Mouse (Mus musculus): Measurements from ENCODE around the gene Slc6a16. TPM values are rescaled to one million over a fixed set of nuclear protein-coding genes. Genes with fewer than 3 reads are reported as not detected.

Slc6a16 gene
- total and polyA plus RNA-seq, 2 experiments, result 0.37 to 1.9 TPM

DNA sequence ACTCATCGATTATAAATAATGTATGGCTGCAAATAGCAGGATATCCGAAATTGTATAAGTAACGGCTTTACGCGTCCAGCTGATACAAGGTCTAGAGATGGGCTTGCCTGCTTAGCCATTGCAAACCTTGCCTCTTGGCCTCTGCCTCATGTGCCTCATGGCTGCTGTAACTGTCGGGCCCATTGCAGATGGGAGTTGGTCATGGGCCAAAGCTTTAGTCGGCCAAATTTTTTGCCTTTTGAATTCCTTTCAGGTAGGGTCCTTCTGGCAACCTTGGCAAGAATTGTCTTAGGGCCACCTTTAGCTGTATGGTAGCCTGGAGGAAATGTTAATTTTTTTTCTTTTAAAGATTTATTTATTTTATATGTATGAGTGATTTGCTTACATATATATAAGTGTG is 16.1 kb upstream of the Slc6a16 start:
- TF ChIP-seq POLR2A (IDR thresholded peaks at IDR 0.05; ENCODE audit: extremely low read depth, insufficient read depth, low read length) (no peak), CTCF (IDR thresholded peaks at IDR 0.05; ENCODE audit: low read depth, low read length) (no peak)
- 93% methylated on average over 7 of the region's 7 CpGs for WGBS
- no peaks in the 10 kb centered on the region for H3K27me3 ChIP-seq (ENCODE audit: control insufficient read depth, insufficient read depth, low read length)
- no peaks in the 10 kb centered on the region for H3K4me1 ChIP-seq (ENCODE audit: control insufficient read depth, insufficient read depth, low read length)
- H3K4me3 ChIP-seq (ENCODE audit: insufficient read depth, low read depth, low read length), result no peak overlapping the region
- no peak for DNase-seq (ENCODE audit: extremely low read depth, low read depth, low spot score)
- no peaks in the 10 kb centered on the region for H3K36me3 ChIP-seq (ENCODE audit: control insufficient read depth, insufficient read depth, low read length)
- no peak overlapping the region for H3K27ac ChIP-seq (replicated peaks; ENCODE audit: insufficient read depth, low read depth, low read length)
- H3K9ac ChIP-seq (ENCODE audit: low read depth, low read length), result no peak overlapping the region
- H3K79me2 ChIP-seq (ENCODE audit: control insufficient read depth, insufficient read depth, low read length), result no peaks in the 10 kb centered on the region

DNA sequence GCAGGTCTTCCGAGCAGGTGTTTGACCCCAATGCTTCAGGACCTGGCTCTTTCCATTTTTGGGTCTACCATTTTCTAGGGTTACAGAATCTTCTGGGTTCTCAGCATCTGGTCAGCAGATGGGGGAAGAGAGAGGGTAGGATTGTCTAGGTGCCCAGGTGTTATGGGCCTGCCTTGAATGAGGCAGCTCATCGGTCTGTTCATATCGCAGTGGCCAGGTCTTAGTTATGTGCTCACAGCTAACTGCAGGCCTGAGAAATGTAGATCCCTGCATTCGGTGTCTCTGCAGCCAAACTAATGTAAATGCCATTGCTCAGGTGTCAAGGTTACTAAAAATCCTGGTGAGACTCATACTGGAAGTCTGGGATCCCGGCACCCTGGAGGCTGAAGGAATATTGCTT is 14.5 kb upstream of the Slc6a16 start:
- H3K79me2 ChIP-seq (ENCODE audit: control insufficient read depth, insufficient read depth, low read length), result no peaks in the 10 kb centered on the region
- 95% methylated on average over 5 of the region's 5 CpGs for WGBS
- H3K27me3 ChIP-seq (ENCODE audit: control insufficient read depth, insufficient read depth, low read length), result no peaks in the 10 kb centered on the region
- H3K4me1 ChIP-seq (ENCODE audit: control insufficient read depth, insufficient read depth, low read length), result no peaks in the 10 kb centered on the region
- H3K36me3 ChIP-seq (ENCODE audit: control insufficient read depth, insufficient read depth, low read length), result no peaks in the 10 kb centered on the region
- no peak for DNase-seq (ENCODE audit: extremely low read depth, low read depth, low spot score)
- no peak overlapping the region for H3K27ac ChIP-seq (replicated peaks; ENCODE audit: insufficient read depth, low read depth, low read length)
- no peak overlapping the region for H3K4me3 ChIP-seq (ENCODE audit: insufficient read depth, low read depth, low read length)
- TF ChIP-seq CTCF (IDR thresholded peaks at IDR 0.05; ENCODE audit: low read depth, low read length), result no peak
- no peak for TF ChIP-seq POLR2A (IDR thresholded peaks at IDR 0.05; ENCODE audit: extremely low read depth, insufficient read depth, low read length)
- no peak overlapping the region for H3K9ac ChIP-seq (ENCODE audit: low read depth, low read length)

DNA sequence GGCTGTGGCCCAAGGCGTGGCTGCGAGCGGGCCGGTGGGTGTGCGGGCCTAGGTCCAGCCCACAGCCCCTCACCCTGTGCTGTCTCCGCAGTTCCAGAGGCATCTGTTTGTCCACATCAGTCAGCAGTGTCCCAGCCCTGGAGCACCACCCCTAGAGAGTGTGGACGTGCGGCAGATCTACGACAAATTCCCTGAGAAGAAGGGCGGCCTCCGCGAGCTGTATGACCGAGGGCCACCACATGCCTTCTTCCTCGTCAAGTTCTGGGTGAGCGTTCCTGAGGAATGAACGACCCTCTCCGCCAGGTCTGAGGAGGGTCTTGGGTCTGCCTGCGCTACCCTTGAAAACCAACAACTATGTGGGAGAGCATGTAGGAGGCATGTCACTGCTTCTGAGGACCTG is 12.3 kb upstream of the Slc6a16 start:
- H3K4me1 ChIP-seq (ENCODE audit: control insufficient read depth, insufficient read depth, low read length), result no peaks in the 10 kb centered on the region
- TF ChIP-seq CTCF (IDR thresholded peaks at IDR 0.05; ENCODE audit: low read depth, low read length) (no peak), POLR2A (IDR thresholded peaks at IDR 0.05; ENCODE audit: extremely low read depth, insufficient read depth, low read length) (no peak)
- WGBS, result 95% methylated on average over 18 of the region's 18 CpGs
- no peak overlapping the region for H3K4me3 ChIP-seq (ENCODE audit: insufficient read depth, low read depth, low read length)
- no peaks in the 10 kb centered on the region for H3K27me3 ChIP-seq (ENCODE audit: control insufficient read depth, insufficient read depth, low read length)
- H3K36me3 ChIP-seq (ENCODE audit: control insufficient read depth, insufficient read depth, low read length), result no peaks in the 10 kb centered on the region
- H3K27ac ChIP-seq (replicated peaks; ENCODE audit: insufficient read depth, low read depth, low read length), result no peak overlapping the region
- no peak for DNase-seq (ENCODE audit: extremely low read depth, low read depth, low spot score)
- H3K9ac ChIP-seq (ENCODE audit: low read depth, low read length), result no peak overlapping the region
- H3K79me2 ChIP-seq (ENCODE audit: control insufficient read depth, insufficient read depth, low read length), result no peaks in the 10 kb centered on the region

DNA sequence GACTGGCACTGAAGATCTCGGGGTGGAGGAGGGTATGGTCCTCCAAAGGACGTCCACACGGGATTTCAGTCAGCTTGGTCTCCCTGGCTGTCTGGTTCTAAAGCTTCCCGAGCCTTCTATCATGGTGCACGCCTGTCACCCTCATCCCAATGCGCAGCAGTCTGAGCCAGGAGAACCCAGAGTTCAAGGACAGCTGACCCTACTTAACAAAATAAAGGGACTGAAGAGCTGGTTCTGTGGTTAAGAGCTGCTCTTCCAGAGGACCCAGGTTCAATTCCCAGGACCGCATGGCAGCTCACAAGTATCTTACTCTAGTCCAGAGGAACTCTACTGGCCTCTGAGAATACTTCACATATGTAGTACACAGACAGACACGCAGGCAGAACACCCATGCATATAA is 11.8 kb upstream of the Slc6a16 start:
- 90% methylated on average over 8 of the region's 8 CpGs for WGBS
- 0 out of 2 replicates have a peak, but pooled peaks cover under 1% of the 10 kb centered on the region for H3K27me3 ChIP-seq (ENCODE audit: control insufficient read depth, insufficient read depth, low read length)
- DNase-seq (ENCODE audit: extremely low read depth, low read depth, low spot score), result no peak
- no peak overlapping the region for H3K4me3 ChIP-seq (ENCODE audit: insufficient read depth, low read depth, low read length)
- no peaks in the 10 kb centered on the region for H3K79me2 ChIP-seq (ENCODE audit: control insufficient read depth, insufficient read depth, low read length)
- H3K36me3 ChIP-seq (ENCODE audit: control insufficient read depth, insufficient read depth, low read length), result no peaks in the 10 kb centered on the region
- TF ChIP-seq CTCF (IDR thresholded peaks at IDR 0.05; ENCODE audit: low read depth, low read length), result no peak
- TF ChIP-seq POLR2A (IDR thresholded peaks at IDR 0.05; ENCODE audit: extremely low read depth, insufficient read depth, low read length), result no peak
- H3K27ac ChIP-seq (replicated peaks; ENCODE audit: insufficient read depth, low read depth, low read length), result no peak overlapping the region
- H3K9ac ChIP-seq (ENCODE audit: low read depth, low read length), result no peak overlapping the region
- no peaks in the 10 kb centered on the region for H3K4me1 ChIP-seq (ENCODE audit: control insufficient read depth, insufficient read depth, low read length)

DNA sequence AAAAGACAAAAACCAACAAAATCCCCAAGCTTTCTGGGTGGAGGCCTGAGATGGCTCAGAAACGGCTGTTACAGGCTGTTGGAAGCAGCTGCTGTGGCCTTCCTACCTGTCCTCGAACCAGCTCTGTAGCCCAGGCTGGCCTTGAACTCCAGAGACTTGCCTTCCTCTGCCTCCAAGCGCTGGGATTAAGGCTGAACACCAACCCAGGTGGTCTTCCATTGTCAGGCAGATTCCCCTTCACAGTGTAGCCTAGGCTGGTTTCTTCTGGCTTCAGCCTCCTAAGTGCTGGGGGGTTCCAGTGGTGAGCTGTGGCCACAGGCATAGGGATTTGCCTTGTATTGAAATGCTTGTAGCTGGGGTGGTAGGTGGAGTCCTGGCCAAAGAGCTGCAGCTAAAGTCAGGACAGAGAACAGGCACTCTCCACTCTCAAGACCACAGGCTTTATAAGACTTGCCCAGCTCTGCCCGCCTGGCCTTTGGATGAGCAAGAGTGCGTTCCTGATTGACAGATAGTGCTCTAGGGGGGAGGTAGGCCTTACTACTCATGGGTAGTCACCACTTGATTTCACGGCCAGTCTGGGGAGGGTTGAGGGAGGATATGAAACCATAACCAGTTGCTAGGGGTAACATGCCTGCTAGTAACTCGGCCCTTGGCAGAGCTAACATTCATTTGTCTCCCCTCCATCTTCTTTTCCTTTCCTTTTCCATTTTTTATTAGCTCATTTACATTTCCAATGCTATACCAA is 11.3 kb upstream of the Slc6a16 start:
- no peak overlapping the region for H3K27ac ChIP-seq (replicated peaks; ENCODE audit: insufficient read depth, low read depth, low read length)

DNA sequence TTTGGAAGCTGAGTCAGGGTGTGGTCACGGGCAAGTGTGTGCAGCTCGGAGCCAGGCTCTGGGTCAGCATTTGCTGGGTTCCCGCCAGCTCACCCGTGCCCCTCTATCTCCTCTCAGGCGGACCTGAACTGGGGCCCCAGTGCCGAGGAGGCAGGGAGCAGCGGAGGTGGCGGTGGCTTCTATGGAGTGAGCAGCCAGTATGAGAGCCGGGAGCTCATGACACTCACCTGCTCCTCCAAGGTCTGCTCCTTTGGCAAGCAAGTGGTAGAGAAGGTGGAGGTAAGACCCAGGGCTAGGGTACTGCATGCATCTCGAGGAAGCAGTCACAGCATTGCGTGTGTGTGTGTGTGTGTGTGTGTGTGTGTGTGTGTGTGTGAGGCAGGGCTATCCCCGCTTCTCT is 9.7 kb upstream of the Slc6a16 start:
- Histone ChIP-seq H3K27ac (replicated peaks; ENCODE audit: insufficient read depth, low read depth, low read length) (no peak overlapping the region), H3K27me3 (ENCODE audit: control insufficient read depth, insufficient read depth, low read length) (peaks cover 4% of the 10 kb centered on the region; the same call in 1 of the 2 replicates), H3K36me3 (ENCODE audit: control insufficient read depth, insufficient read depth, low read length) (no peaks in the 10 kb centered on the region), H3K4me3 (ENCODE audit: insufficient read depth, low read depth, low read length) (no peak overlapping the region), H3K79me2 (ENCODE audit: control insufficient read depth, insufficient read depth, low read length) (no peaks in the 10 kb centered on the region), H3K4me1 (ENCODE audit: control insufficient read depth, insufficient read depth, low read length) (peaks cover 4% of the 10 kb centered on the region; the same call in 1 of the 2 replicates), H3K9ac (ENCODE audit: low read depth, low read length) (no peak overlapping the region)
- WGBS, result 93% methylated on average over 12 of the region's 12 CpGs
- DNase-seq (ENCODE audit: extremely low read depth, low read depth, low spot score), result no peak
- TF ChIP-seq POLR2A (IDR thresholded peaks at IDR 0.05; ENCODE audit: extremely low read depth, insufficient read depth, low read length) (no peak), CTCF (IDR thresholded peaks at IDR 0.05; ENCODE audit: low read depth, low read length) (no peak)

More for the DNA sequence above, 11.3 kb upstream of the Slc6a16 start:
- H3K36me3 ChIP-seq (ENCODE audit: control insufficient read depth, insufficient read depth, low read length), result no peaks in the 10 kb centered on the region
- WGBS, result 89% methylated on average over 7 of the region's 7 CpGs
- peaks cover 4% of the 10 kb centered on the region; the same call in 1 of the 2 replicates for H3K27me3 ChIP-seq (ENCODE audit: control insufficient read depth, insufficient read depth, low read length)
- H3K4me3 ChIP-seq (ENCODE audit: insufficient read depth, low read depth, low read length), result no peak overlapping the region
- TF ChIP-seq POLR2A (IDR thresholded peaks at IDR 0.05; ENCODE audit: extremely low read depth, insufficient read depth, low read length), result no peak
- no peak for TF ChIP-seq CTCF (IDR thresholded peaks at IDR 0.05; ENCODE audit: low read depth, low read length)
- H3K79me2 ChIP-seq (ENCODE audit: control insufficient read depth, insufficient read depth, low read length), result no peaks in the 10 kb centered on the region
- 0 out of 2 replicates have a peak, but pooled peaks cover under 1% of the 10 kb centered on the region for H3K4me1 ChIP-seq (ENCODE audit: control insufficient read depth, insufficient read depth, low read length)
- no peak for DNase-seq (ENCODE audit: extremely low read depth, low read depth, low spot score)
- H3K9ac ChIP-seq (ENCODE audit: low read depth, low read length), result no peak overlapping the region

Data from liver, adult 2 months (tissue).